Mouse (Mus musculus) heart, embryonic 16.5 days (tissue): Measurements from ENCODE around the gene Skap1. TPM values are rescaled to one million over a fixed set of nuclear protein-coding genes. Genes with fewer than 3 reads are reported as not detected.

Experiments
- ATAC-seq: fragments of 200-750 bp; cut with Nextera tagmentation; replicated peaks from 2 replicates; pipeline ENCODE4 v1.8.0; 2017; ENCODE audit warnings: moderate number of reproducible peaks; ENCODE audit not compliant: insufficient read depth, low FRiP score; ENCODE audit errors: extremely low read depth
- H3K27ac ChIP-seq: fragments of 300-500 bp; sonication (generic); 2 replicates; pipeline ENCODE4 v1.5.1; 2014; ENCODE audit warnings: mild to moderate bottlenecking, low read length, control low read depth, moderate library complexity
- H3K27me3 ChIP-seq: fragments of 300-500 bp; sonication (generic); 2 replicates; pipeline ENCODE4 v1.6.1; 2014; ENCODE audit warnings: low read length, mixed read lengths; ENCODE audit not compliant: control insufficient read depth, insufficient read depth
- H3K36me3 ChIP-seq: fragments of 300-500 bp; sonication (generic); 2 replicates; pipeline ENCODE4 v1.6.1; 2014; ENCODE audit not compliant: control insufficient read depth, insufficient read depth
- H3K4me1 ChIP-seq: fragments of 300-500 bp; sonication (generic); 2 replicates; pipeline ENCODE4 v1.6.1; 2014; ENCODE audit warnings: low read length, mixed read lengths; ENCODE audit not compliant: control insufficient read depth, insufficient read depth
- H3K4me2 ChIP-seq: fragments of 300-500 bp; sonication (generic); 2 replicates; pipeline ENCODE4 v1.6.1; 2014; ENCODE audit warnings: low read depth, mild to moderate bottlenecking, control low read depth, low read length
- H3K4me3 ChIP-seq: fragments of 300-500 bp; sonication (generic); 2 replicates; pipeline ENCODE4 v1.5.1; 2014; ENCODE audit warnings: mild to moderate bottlenecking, control low read depth, low read length
- H3K9ac ChIP-seq: fragments of 300-500 bp; sonication (generic); 2 replicates; pipeline ENCODE4 v1.6.1; 2014; ENCODE audit warnings: low read length, control low read depth
- H3K9me3 ChIP-seq: fragments of 300-500 bp; sonication (generic); replicated peaks from 2 replicates; pipeline ENCODE4 v1.6.1; 2016; ENCODE audit warnings: low read length; ENCODE audit not compliant: control insufficient read depth
- WGBS: fragments of 180-500 bp; shearing (Covaris S2); extraction: QIAGEN DNeasy Blood & Tissue Kit; methylation state at CpG from one replicate; pipeline ENCODE4 v1.1.7; 2014; 5-methylcytosine and 5-hydroxymethylcytosine counted together
- polyA plus RNA-seq: library from polyadenylated mRNA; unstranded; fragments of >200 nt; fragmentation: Nextera tagmentation; extraction: Ambion mirVana; gene quantifications from 2 replicates; pipeline ENCODE4 v1.2.1, GENCODE M21; 2015

Skap1 gene
- polyA plus RNA-seq, 1 experiment from 2014 or later, result 27.8 TPM

DNA sequence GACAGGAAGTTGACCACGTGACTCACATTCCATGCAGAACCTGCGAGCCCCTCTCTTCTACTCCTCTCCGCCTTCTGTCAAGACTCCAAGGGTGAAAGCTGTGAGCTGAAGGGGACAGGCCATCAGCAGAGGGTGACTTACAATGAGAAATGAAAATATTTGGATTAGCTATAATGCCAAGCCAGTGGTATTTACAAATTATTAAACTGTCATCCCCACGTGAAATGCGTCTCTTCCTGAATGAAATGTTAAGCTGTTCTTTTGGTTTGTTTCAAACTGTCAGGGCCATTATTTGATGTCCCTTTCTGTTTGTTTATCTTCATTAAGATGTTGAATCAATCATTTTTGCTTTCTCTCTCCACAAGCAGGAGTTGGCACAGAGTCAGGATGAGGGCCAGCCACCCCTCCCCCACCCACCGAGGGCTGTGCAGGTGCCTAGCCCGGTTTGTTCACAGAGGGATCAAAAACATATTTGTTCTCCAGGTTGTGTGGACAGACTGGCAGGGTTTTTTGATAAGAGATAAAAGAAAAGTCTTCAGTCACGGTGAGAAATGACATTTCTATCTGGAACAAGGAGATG is 210.5 kb downstream of the Skap1 start:
- H3K27ac ChIP-seq, result no peak overlapping the region
- no peak for ATAC-seq
- peaks cover 2% of the 10 kb centered on the region; the same call in 1 of the 2 replicates for H3K4me1 ChIP-seq
- no peaks in the 10 kb centered on the region for H3K9me3 ChIP-seq
- no peak overlapping the region for H3K9ac ChIP-seq
- H3K36me3 ChIP-seq, result no peaks in the 10 kb centered on the region
- WGBS, result 18% methylated on average over 8 of the region's 8 CpGs
- H3K4me3 ChIP-seq, result no peak overlapping the region
- H3K27me3 ChIP-seq, result peaks cover 2% of the 10 kb centered on the region; the same call in 1 of the 2 replicates
- no peak overlapping the region; the same call in 1 of the 2 replicates for H3K4me2 ChIP-seq

DNA sequence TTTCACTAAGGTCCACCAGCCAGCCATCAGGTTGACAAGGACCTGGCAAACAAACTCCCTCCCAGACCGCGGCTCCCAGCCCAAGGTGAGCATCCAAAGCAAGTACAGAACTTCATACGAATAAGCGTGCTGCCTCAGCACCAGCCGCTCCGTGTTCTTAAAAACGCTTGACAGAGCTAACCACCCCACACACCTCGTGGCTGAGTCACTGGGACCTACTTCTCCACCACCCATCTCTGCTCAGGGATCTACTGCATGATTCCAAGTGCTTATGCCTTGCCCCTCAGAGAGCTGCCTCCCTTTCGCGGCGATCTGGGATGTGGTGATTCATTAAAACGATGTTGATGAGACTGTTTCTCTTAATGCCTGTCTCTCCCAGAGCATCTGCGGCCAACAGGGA is 213.6 kb downstream of the Skap1 start:
- Histone ChIP-seq H3K9ac (no peak overlapping the region), H3K36me3 (no peaks in the 10 kb centered on the region), H3K4me3 (no peak overlapping the region), H3K9me3 (no peaks in the 10 kb centered on the region), H3K27me3 (peaks cover 2% of the 10 kb centered on the region; the same call in 1 of the 2 replicates), H3K4me2 (no peak overlapping the region), H3K4me1 (peaks cover 2% of the 10 kb centered on the region; the same call in 1 of the 2 replicates), H3K27ac (no peak overlapping the region)
- ATAC-seq, result no peak
- 84% methylated on average over 13 of the region's 13 CpGs for WGBS

DNA sequence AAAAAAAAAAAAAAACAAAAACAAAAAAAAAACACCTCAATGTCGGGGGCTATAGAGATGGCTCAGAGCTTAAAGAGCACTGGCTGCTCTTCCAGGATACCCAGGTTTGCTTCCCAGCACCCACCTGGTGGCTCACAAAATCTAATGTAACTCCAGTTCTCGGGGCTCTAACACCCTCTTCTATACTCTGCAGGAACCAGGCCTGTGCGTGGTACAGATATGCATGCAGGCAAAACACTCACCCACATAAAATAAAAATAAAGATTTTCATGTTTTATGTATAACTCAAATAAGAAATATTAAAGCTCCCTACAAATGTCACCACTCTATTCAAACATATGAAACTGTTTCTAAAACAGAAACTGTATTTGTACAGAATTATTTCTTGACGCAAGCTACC is 214.6 kb downstream of the Skap1 start:
- Histone ChIP-seq H3K4me3 (no peak overlapping the region), H3K9me3 (no peaks in the 10 kb centered on the region), H3K4me2 (no peak overlapping the region), H3K27me3 (peaks cover 5% of the 10 kb centered on the region; the same call in 1 of the 2 replicates), H3K36me3 (no peaks in the 10 kb centered on the region), H3K4me1 (peaks cover 2% of the 10 kb centered on the region; the same call in 1 of the 2 replicates), H3K9ac (no peak overlapping the region), H3K27ac (no peak overlapping the region)
- no peak for ATAC-seq
- 74% methylated on average over 4 of the region's 4 CpGs for WGBS

DNA sequence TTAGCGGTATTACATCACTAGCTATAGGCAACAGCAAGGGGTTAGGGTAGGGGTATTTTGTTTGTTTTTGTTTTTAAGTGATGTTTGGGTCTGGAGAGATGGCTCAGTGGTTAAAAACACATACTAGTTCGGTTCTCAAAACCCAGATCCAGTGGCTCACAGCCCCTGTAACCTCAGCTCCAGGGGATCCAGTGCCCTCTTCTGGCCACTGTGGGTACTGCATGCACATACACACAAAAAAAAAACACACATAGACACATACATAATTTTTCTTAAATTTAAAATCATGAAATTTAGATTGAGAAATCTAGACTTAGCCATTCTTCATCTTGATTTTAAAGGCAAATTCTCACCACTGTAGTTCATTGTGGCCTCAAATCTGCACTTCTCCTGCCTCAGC is 221.0 kb downstream of the Skap1 start:
- 81% methylated on average over 2 of the region's 2 CpGs for WGBS
- Histone ChIP-seq H3K36me3 (no peaks in the 10 kb centered on the region), H3K4me2 (no peak overlapping the region), H3K27me3 (0 out of 2 replicates have a peak, but pooled peaks cover 3% of the 10 kb centered on the region), H3K4me1 (no peaks in the 10 kb centered on the region), H3K9ac (no peak overlapping the region), H3K4me3 (no peak overlapping the region), H3K27ac (no peak overlapping the region), H3K9me3 (no peaks in the 10 kb centered on the region)
- ATAC-seq, result no peak

DNA sequence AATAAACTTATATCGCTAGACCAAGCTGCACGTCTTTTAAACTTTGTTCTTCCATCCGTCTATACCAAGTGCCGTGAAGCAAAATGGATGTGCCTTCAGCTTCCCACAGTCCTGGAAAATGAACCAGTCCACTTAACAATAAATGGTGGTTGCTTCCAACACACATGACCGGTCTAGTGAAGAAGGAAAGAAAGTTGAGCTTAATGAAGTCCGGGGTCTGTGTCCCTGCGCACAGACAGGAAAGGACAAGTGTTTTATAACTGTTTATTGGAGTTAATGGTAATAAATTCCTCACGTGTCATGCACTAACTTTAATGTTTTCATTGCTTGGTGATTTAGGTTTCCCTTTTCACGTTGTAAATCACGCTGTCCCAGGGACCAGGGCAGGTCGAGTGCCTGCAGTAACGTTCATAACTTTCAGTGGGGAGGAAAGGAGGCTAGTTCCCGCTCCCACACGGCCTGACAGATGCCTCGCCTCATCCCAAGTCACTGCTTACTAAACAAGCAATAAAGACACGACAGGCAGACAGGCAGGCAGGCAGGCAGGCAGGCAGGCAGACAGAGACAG is 222.4 kb downstream of the Skap1 start:
- Histone ChIP-seq H3K27ac (no peak overlapping the region), H3K4me1 (no peaks in the 10 kb centered on the region), H3K4me3 (no peak overlapping the region), H3K9me3 (no peaks in the 10 kb centered on the region), H3K27me3 (0 out of 2 replicates have a peak, but pooled peaks cover 3% of the 10 kb centered on the region), H3K9ac (no peak overlapping the region), H3K4me2 (no peak overlapping the region), H3K36me3 (no peaks in the 10 kb centered on the region)
- 66% methylated on average over 16 of the region's 16 CpGs for WGBS
- no peak for ATAC-seq

DNA sequence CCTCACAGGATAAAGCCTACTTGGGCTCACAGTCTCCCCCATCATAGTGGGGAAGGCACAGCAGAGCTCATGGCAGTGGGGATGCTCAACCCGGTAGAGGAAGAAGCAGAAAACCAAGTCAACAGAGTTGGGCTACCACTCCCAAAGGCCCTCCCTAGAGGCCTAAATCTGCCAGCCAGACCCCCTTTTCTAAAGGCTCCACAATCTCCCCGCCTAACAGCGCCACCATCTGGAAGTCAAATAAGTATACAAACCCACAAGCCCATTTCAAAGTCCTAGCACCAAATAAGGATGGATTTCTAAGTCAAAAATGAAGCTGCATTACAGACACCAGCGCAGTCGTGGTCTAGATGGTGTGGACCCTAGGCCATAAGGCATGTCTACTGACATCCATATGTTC is 227.9 kb downstream of the Skap1 start:
- WGBS, result 82% methylated on average over 5 of the region's 5 CpGs
- ATAC-seq, result no peak

DNA sequence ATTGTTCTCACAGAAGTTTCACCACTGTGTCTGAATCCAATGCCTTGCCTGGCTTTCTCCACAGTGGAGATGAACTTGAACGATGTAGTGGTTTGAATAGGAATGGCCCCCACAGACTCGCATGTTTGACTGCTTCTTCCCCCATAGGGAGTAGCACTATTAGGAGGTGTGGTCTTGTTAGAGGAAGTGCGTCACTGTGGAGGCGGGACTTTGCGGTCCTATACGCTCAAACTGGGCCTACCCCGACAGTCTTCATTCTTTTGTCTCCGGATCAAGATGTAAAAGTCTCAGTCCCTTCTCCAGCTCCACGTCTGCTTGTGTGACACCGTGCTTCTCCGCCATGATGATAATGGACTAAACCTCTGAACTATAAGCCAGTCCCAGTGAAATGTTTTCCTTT is 229.0 kb downstream of the Skap1 start:
- H3K4me1 ChIP-seq, result no peaks in the 10 kb centered on the region
- no peak for ATAC-seq
- no peak overlapping the region for H3K27ac ChIP-seq
- H3K9ac ChIP-seq, result no peak overlapping the region
- H3K4me2 ChIP-seq, result no peak overlapping the region
- H3K36me3 ChIP-seq, result no peaks in the 10 kb centered on the region
- no peak overlapping the region for H3K4me3 ChIP-seq
- no peaks in the 10 kb centered on the region for H3K27me3 ChIP-seq
- 91% methylated on average over 11 of the region's 11 CpGs for WGBS
- H3K9me3 ChIP-seq, result no peaks in the 10 kb centered on the region

More for the DNA sequence above, 227.9 kb downstream of the Skap1 start:
- Histone ChIP-seq H3K4me3 (no peak overlapping the region), H3K4me1 (no peaks in the 10 kb centered on the region), H3K9ac (no peak overlapping the region), H3K27ac (no peak overlapping the region), H3K27me3 (no peaks in the 10 kb centered on the region), H3K9me3 (no peaks in the 10 kb centered on the region), H3K36me3 (no peaks in the 10 kb centered on the region), H3K4me2 (no peak overlapping the region)

DNA sequence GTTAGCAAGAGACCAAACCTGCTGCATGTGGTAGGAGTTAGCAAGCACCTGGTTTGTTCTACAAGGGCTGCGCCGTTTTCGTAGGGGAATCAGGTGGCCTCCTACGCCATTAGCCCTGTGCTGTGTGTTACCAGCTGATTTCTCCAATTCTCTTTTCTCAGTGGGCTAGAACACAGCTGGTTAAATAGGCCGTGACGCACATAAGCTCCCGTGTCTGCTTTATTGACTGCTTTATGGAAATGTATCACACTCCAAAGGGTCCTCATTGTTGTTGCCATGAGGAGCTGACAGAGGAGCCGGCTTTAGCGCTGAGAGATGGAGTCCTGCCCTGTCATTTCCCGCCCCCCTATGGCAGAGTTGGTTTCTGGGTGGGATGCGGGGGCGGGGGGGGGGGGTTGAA is 230.4 kb downstream of the Skap1 start:
- Histone ChIP-seq H3K4me2 (no peak overlapping the region), H3K36me3 (no peaks in the 10 kb centered on the region), H3K4me3 (no peak overlapping the region), H3K9me3 (no peaks in the 10 kb centered on the region), H3K27ac (no peak overlapping the region), H3K9ac (no peak overlapping the region), H3K4me1 (no peaks in the 10 kb centered on the region), H3K27me3 (no peaks in the 10 kb centered on the region)
- no peak for ATAC-seq
- WGBS, result 81% methylated on average over 12 of the region's 12 CpGs

DNA sequence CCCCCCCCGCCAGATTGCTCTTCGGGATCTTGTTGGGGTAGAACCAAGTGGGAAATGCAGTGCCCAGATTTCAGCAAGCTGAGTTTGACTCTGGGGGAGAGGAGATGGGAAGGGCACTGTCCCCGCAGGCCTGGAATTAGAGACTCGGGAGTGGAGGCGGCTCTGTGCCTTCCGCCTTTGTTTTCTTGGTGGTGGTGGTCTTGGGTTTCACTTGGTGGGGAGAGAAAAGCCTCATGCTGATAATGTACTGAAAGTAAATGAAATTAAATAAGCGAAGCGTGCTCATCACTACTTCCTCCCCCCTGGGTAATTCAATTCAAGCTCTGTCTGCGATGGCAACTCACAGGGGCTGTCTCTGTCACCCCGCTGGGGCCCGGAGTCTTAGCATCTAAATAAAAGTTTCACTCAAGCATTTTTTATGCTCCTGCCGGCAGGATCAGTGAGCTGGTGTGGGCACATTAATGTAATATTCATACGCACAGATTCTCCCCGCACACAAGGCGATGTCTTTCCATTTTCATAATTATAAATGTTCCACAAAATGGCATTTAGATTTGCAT is 231.9 kb downstream of the Skap1 start:
- no peak for ATAC-seq
- Histone ChIP-seq H3K9me3 (no peaks in the 10 kb centered on the region), H3K9ac (no peak overlapping the region), H3K27me3 (no peaks in the 10 kb centered on the region), H3K4me1 (no peaks in the 10 kb centered on the region), H3K27ac (no peak overlapping the region), H3K4me3 (no peak overlapping the region), H3K4me2 (no peak overlapping the region), H3K36me3 (no peaks in the 10 kb centered on the region)
- WGBS, result 75% methylated on average over 15 of the region's 15 CpGs
